ENCODE assay signal across 26 mouse cellular contexts in the genomic region with DNA sequence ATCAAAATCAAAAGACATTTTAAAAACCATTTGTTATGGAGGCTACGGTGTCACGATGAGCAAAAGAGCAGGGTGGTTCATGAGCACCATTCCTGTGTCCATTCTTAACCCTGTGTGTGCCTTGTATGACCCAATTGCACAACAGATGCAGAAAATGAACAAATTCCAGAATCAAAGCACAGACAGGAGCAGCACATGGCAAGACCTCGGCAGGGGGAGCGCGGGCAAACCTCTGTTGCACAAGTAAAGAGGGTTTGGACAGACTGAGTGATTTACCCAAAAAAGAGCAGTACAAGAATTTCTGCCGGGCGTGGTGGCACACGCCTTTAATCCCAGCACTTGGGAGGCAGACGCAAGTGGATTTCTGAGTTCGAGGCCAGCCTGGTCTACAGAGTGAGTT.
DNase-seq lines count a peak whose midpoint lies in the region; ATAC-seq and TF ChIP-seq lines count a peak whose summit lies in the region.
"Had no signal": no experiment of that assay in that cellular context is flagged by ENCODE, and none has a peak within 500 bp of the region (broad histone marks: within the 10 kb centered on the region; RNA-seq: fewer than 3 reads in every experiment).

No protein-coding gene starts in this region.

- H3K9me3 ChIP-seq in forebrain, embryonic 10.5 days = peaks cover 8% of the 10 kb centered on the region; the same call in 1 of the 2 replicates
- H3K9me3 ChIP-seq in forebrain, embryonic 12.5 days = peaks cover 2% of the 10 kb centered on the region; the same call in 1 of the 2 replicates
- peaks cover 7% of the 10 kb centered on the region for H3K9me3 ChIP-seq in hindbrain, embryonic 10.5 days
- H3K9me3 ChIP-seq in hindbrain, embryonic 12.5 days (replicated peaks) = no peaks in the 10 kb centered on the region
- peaks cover 12% of the 10 kb centered on the region; the same call in 1 of the 2 replicates for H3K9me3 ChIP-seq in midbrain, embryonic 10.5 days (replicated peaks)
- H3K9me3 ChIP-seq in midbrain, embryonic 15.5 days = no peaks in the 10 kb centered on the region
- H3K9me3 ChIP-seq in E14TG2a.4 (ENCODE audit: low read length) = no peaks in the 10 kb centered on the region
- H3K9me3 ChIP-seq: embryonic facial prominence, embryonic 15.5 days had no signal

- no peak for TF ChIP-seq CTCF in E14TG2a.4 (conservative IDR thresholded peaks at IDR 0.05; ENCODE audit: low read length)

- WGBS in forebrain, embryonic 10.5 days = 95% methylated on average over 10 of the region's 10 CpGs
- 95% methylated on average over 10 of the region's 10 CpGs for WGBS in forebrain, embryonic 12.5 days
- WGBS in hindbrain, embryonic 10.5 days = 94% methylated on average over 10 of the region's 10 CpGs
- 94% methylated on average over 10 of the region's 10 CpGs for WGBS in hindbrain, embryonic 12.5 days
- WGBS in midbrain, embryonic 10.5 days = 95% methylated on average over 10 of the region's 10 CpGs
- 96% methylated on average over 10 of the region's 10 CpGs for WGBS in midbrain, embryonic 15.5 days

- H3K4me1 ChIP-seq in forebrain, embryonic 10.5 days = peaks cover 32% of the 10 kb centered on the region
- peaks cover 28% of the 10 kb centered on the region for H3K4me1 ChIP-seq in forebrain, embryonic 12.5 days
- peaks cover 32% of the 10 kb centered on the region for H3K4me1 ChIP-seq in hindbrain, embryonic 10.5 days (replicated peaks)
- H3K4me1 ChIP-seq in hindbrain, embryonic 12.5 days = peaks cover 15% of the 10 kb centered on the region
- H3K4me1 ChIP-seq in midbrain, embryonic 10.5 days = peaks cover 42% of the 10 kb centered on the region
- H3K4me1 ChIP-seq in midbrain, embryonic 15.5 days = peaks cover 13% of the 10 kb centered on the region
- peaks cover 85% of the 10 kb centered on the region for H3K4me1 ChIP-seq in E14TG2a.4 (replicated peaks; ENCODE audit: low read depth, low read length)
- H3K4me1 ChIP-seq: embryonic facial prominence, embryonic 15.5 days had no signal

- no peak overlapping the region for H3K4me2 ChIP-seq in forebrain, embryonic 12.5 days
- no peak overlapping the region for H3K4me2 ChIP-seq in hindbrain, embryonic 12.5 days (replicated peaks)
- H3K4me2 ChIP-seq in midbrain, embryonic 15.5 days = no peak overlapping the region
- H3K4me2 ChIP-seq: embryonic facial prominence, embryonic 13.5 days; embryonic facial prominence, embryonic 15.5 days had no signal

- ATAC-seq in forebrain, embryonic 12.5 days (ENCODE audit: low FRiP score) = no peak
- ATAC-seq in hindbrain, embryonic 12.5 days (ENCODE audit: low FRiP score) = no peak
- no peak for ATAC-seq in midbrain, embryonic 15.5 days (replicated peaks)
- ATAC-seq: activated CD4-positive, CD25-positive, alpha-beta regulatory T cell, adult 4 months; CD4-positive, CD25-positive, alpha-beta regulatory T cell, adult 4 months; forebrain, embryonic 14.5 days; forebrain, embryonic 16.5 days had no signal

- no peaks in the 10 kb centered on the region for H3K27me3 ChIP-seq in forebrain, embryonic 10.5 days (ENCODE audit: poor library complexity, severe bottlenecking)
- H3K27me3 ChIP-seq in forebrain, embryonic 12.5 days = no peaks in the 10 kb centered on the region; the same call in 1 of the 2 replicates
- H3K27me3 ChIP-seq in hindbrain, embryonic 10.5 days (ENCODE audit: insufficient read depth, poor library complexity, severe bottlenecking) = no peaks in the 10 kb centered on the region
- H3K27me3 ChIP-seq in hindbrain, embryonic 12.5 days = no peaks in the 10 kb centered on the region
- H3K27me3 ChIP-seq in midbrain, embryonic 10.5 days (ENCODE audit: low read depth, poor library complexity, severe bottlenecking) = no peaks in the 10 kb centered on the region
- H3K27me3 ChIP-seq in midbrain, embryonic 15.5 days (replicated peaks) = no peaks in the 10 kb centered on the region
- no peaks in the 10 kb centered on the region for H3K27me3 ChIP-seq in E14TG2a.4 (ENCODE audit: insufficient read depth, low read length)
- H3K27me3 ChIP-seq: CH12.LX; embryonic facial prominence, embryonic 13.5 days; embryonic facial prominence, embryonic 15.5 days had no signal

- H3K36me3 ChIP-seq in forebrain, embryonic 10.5 days (replicated peaks) = no peaks in the 10 kb centered on the region
- no peaks in the 10 kb centered on the region for H3K36me3 ChIP-seq in forebrain, embryonic 12.5 days (replicated peaks)
- H3K36me3 ChIP-seq in hindbrain, embryonic 10.5 days = no peaks in the 10 kb centered on the region
- no peaks in the 10 kb centered on the region for H3K36me3 ChIP-seq in hindbrain, embryonic 12.5 days
- 0 out of 2 replicates have a peak, but pooled peaks cover 5% of the 10 kb centered on the region for H3K36me3 ChIP-seq in midbrain, embryonic 10.5 days
- H3K36me3 ChIP-seq in midbrain, embryonic 15.5 days (replicated peaks) = no peaks in the 10 kb centered on the region
- H3K36me3 ChIP-seq in E14TG2a.4 (ENCODE audit: insufficient read depth, low read length) = peaks cover 21% of the 10 kb centered on the region; the same call in 1 of the 2 replicates
- H3K36me3 ChIP-seq: embryonic facial prominence, embryonic 13.5 days; embryonic facial prominence, embryonic 15.5 days had no signal

- H3K4me3 ChIP-seq in forebrain, embryonic 10.5 days = no peak overlapping the region
- H3K4me3 ChIP-seq in forebrain, embryonic 12.5 days (replicated peaks) = no peak overlapping the region
- no peak overlapping the region for H3K4me3 ChIP-seq in hindbrain, embryonic 10.5 days
- no peak overlapping the region for H3K4me3 ChIP-seq in hindbrain, embryonic 12.5 days
- no peak overlapping the region for H3K4me3 ChIP-seq in midbrain, embryonic 10.5 days
- H3K4me3 ChIP-seq in midbrain, embryonic 15.5 days = no peak overlapping the region
- 0 out of 2 replicates have a peak overlapping the region, but pooled peaks have one; percentile 13 for H3K4me3 ChIP-seq in E14TG2a.4 (replicated peaks; ENCODE audit: low read length)
- H3K4me3 ChIP-seq: embryonic facial prominence, embryonic 13.5 days; embryonic facial prominence, embryonic 15.5 days; erythroblast, embryonic 14.5 days had no signal

- H3K9ac ChIP-seq in forebrain, embryonic 12.5 days = no peak overlapping the region
- no peak overlapping the region for H3K9ac ChIP-seq in hindbrain, embryonic 12.5 days
- H3K9ac ChIP-seq in midbrain, embryonic 15.5 days = no peak overlapping the region
- H3K9ac ChIP-seq: embryonic facial prominence, embryonic 13.5 days; embryonic facial prominence, embryonic 15.5 days had no signal

- peak; percentile 10 for DNase-seq in forebrain, embryonic 10.5 days (ENCODE audit: extremely low spot score, low spot score)
- DNase-seq in hindbrain, embryonic 10.5 days (ENCODE audit: low spot score) = no peak
- DNase-seq in midbrain, embryonic 10.5 days (ENCODE audit: low spot score) = no peak
- DNase-seq in embryo, embryonic 10.5 days (ENCODE audit: low spot score) = no peak
- DNase-seq: adrenal gland, adult 8-10 months; adrenal gland, postnatal 14 days; adrenal gland, postnatal 36 days; B cell, adult 2 months; cerebellum, adult 11-12 months; cerebellum, adult 2 months; cerebellum, adult 9-10 months; cerebellum, postnatal 10 days; cerebellum, postnatal 25 days; embryo, embryonic 11 days had no signal

- no peak overlapping the region for H3K27ac ChIP-seq in forebrain, embryonic 10.5 days
- H3K27ac ChIP-seq in forebrain, embryonic 12.5 days = no peak overlapping the region
- H3K27ac ChIP-seq in hindbrain, embryonic 10.5 days = 0 out of 2 replicates have a peak overlapping the region, but pooled peaks have one; percentile 90
- no peak overlapping the region for H3K27ac ChIP-seq in hindbrain, embryonic 12.5 days
- H3K27ac ChIP-seq in midbrain, embryonic 10.5 days (replicated peaks) = peak overlapping the region; percentile 88
- no peak overlapping the region for H3K27ac ChIP-seq in midbrain, embryonic 15.5 days
- H3K27ac ChIP-seq: embryonic facial prominence, embryonic 13.5 days; embryonic facial prominence, embryonic 15.5 days had no signal

Comparison
In these comparisons a context has a peak if more than half of its experiments do, and no peak if none do; other contexts are left out.
1. H3K27ac ChIP-seq: peak in hindbrain, embryonic 10.5 days (single experiment) and midbrain, embryonic 10.5 days (single experiment); none in forebrain, embryonic 10.5 days (single experiment), forebrain, embryonic 12.5 days (single experiment), hindbrain, embryonic 12.5 days (single experiment) and midbrain, embryonic 15.5 days (single experiment).